Mouse (Mus musculus) MEL (cell line): ENCODE data around the gene Phkg1. TPM values are rescaled to one million over a fixed set of nuclear protein-coding genes. Genes with fewer than 3 reads are reported as not detected.

ENCODE experiments used
- DNase-seq: peaks from one replicate; pipeline ENCODE4 v3.0.0; 2011; ENCODE audit warnings: low read depth, low spot score
- H3K27ac ChIP-seq: 2 replicates; pipeline ENCODE4 v1.5.1; 2012; ENCODE audit warnings: low read depth, mild to moderate bottlenecking, control low read depth, low read length, moderate library complexity; ENCODE audit not compliant: control insufficient read depth
- H3K27me3 ChIP-seq, 2 experiments: fragments of 150-350 bp in 1 of 2; sonication (generic) in 1 of 2; 2 replicates each; pipeline ENCODE4 v1.6.1; 2012; ENCODE audit warnings: low read length in 2 of 2, mild to moderate bottlenecking in 2 of 2, improper control_type of control experiment in 1 of 2, moderate library complexity in 1 of 2; ENCODE audit not compliant: insufficient read depth in 2 of 2, control insufficient read depth in 1 of 2
- H3K36me3 ChIP-seq, 2 experiments: 2 replicates each; pipeline ENCODE4 v1.6.1; 2012 to 2014; ENCODE audit warnings: low read length in 2 of 2, improper control_type of control experiment in 1 of 2, inconsistent platforms in 1 of 2, mild to moderate bottlenecking in 1 of 2; ENCODE audit not compliant: insufficient read depth in 2 of 2, control insufficient read depth in 1 of 2
- H3K4me1 ChIP-seq, 2 experiments: fragments of 150-350 bp in 1 of 2; sonication (generic) in 1 of 2; 2 replicates each; pipeline ENCODE4 v1.6.1; 2012; ENCODE audit warnings: low read length in 2 of 2, improper control_type of control experiment in 1 of 2, mild to moderate bottlenecking in 1 of 2; ENCODE audit not compliant: insufficient read depth in 2 of 2, control insufficient read depth in 1 of 2
- H3K4me3 ChIP-seq, 2 experiments: fragments of 150-350 bp in 1 of 2; sonication (generic) in 1 of 2; 2 replicates each; pipeline ENCODE4 v1.5.1; 2012; ENCODE audit warnings: low read depth in 2 of 2, low read length in 2 of 2, mild to moderate bottlenecking in 2 of 2, moderate library complexity in 2 of 2, control low read depth in 1 of 2, improper control_type of control experiment in 1 of 2; ENCODE audit not compliant: control insufficient read depth in 1 of 2, insufficient read depth in 1 of 2
- H3K79me2 ChIP-seq: 2 replicates; pipeline ENCODE4 v1.6.1; 2012; ENCODE audit warnings: mild to moderate bottlenecking, low read length, moderate library complexity; ENCODE audit not compliant: control insufficient read depth, poor library complexity, insufficient read depth
- H3K9ac ChIP-seq: 2 replicates; pipeline ENCODE4 v1.6.1; 2012; ENCODE audit warnings: low read depth, mild to moderate bottlenecking, control low read depth, low read length, moderate library complexity; ENCODE audit not compliant: control insufficient read depth, poor library complexity, severe bottlenecking
- H3K9me3 ChIP-seq: fragments of 150-350 bp; sonication (generic); replicated peaks from 2 replicates; pipeline ENCODE4 v1.6.1; 2012; ENCODE audit warnings: mild to moderate bottlenecking, low read length, improper control_type of control experiment, moderate library complexity; ENCODE audit not compliant: insufficient read depth
- BHLHE40 ChIP-seq: IDR thresholded peaks from 2 replicates; pipeline ENCODE4 v1.6.1; 2012; ENCODE audit warnings: low read depth, mild to moderate bottlenecking, inconsistent platforms, low read length, improper control_type of control experiment, borderline replicate concordance
- CHD1 ChIP-seq: IDR thresholded peaks from 2 replicates; pipeline ENCODE4 v1.6.1; 2012; ENCODE audit warnings: low read depth, mild to moderate bottlenecking, inconsistent platforms, low read length, improper control_type of control experiment
- CHD2 ChIP-seq: IDR thresholded peaks from 2 replicates; pipeline ENCODE4 v1.6.1; 2011; ENCODE audit warnings: low read length, improper control_type of control experiment
- CTCF ChIP-seq, 3 experiments: IDR thresholded peaks in 2 of 3; conservative IDR thresholded peaks in 1 of 3; 2 replicates each; pipeline ENCODE4 v1.5.1; 2011 to 2012; ENCODE audit warnings: low read length in 3 of 3, low read depth in 2 of 3, mild to moderate bottlenecking in 2 of 3, improper control_type of control experiment in 1 of 3, inconsistent platforms in 1 of 3, mixed read lengths in 1 of 3, moderate library complexity in 1 of 3; ENCODE audit not compliant: control insufficient read depth in 1 of 3, insufficient read depth in 1 of 3, poor library complexity in 1 of 3, severe bottlenecking in 1 of 3
- E2F4 ChIP-seq: IDR thresholded peaks from 2 replicates; pipeline ENCODE4 v1.6.1; 2011; ENCODE audit warnings: low read depth, low read length, improper control_type of control experiment, borderline replicate concordance
- ELF1 ChIP-seq: IDR thresholded peaks from 2 replicates; pipeline ENCODE4 v1.6.1; 2014; ENCODE audit warnings: low read depth, mild to moderate bottlenecking, inconsistent platforms, low read length, improper control_type of control experiment, moderate library complexity
- EP300 ChIP-seq, 2 experiments: IDR thresholded peaks; 2 replicates each; pipeline ENCODE4 v1.6.1; 2011; ENCODE audit warnings: improper control_type of control experiment in 2 of 2, low read length in 2 of 2, low read depth in 1 of 2, mild to moderate bottlenecking in 1 of 2
- ETS1 ChIP-seq: IDR thresholded peaks from 2 replicates; pipeline ENCODE4 v1.6.1; 2012; ENCODE audit warnings: low read depth, mild to moderate bottlenecking, inconsistent platforms, low read length, improper control_type of control experiment, moderate library complexity
- GABPA ChIP-seq: IDR thresholded peaks from 2 replicates; pipeline ENCODE4 v1.6.1; 2012; ENCODE audit warnings: low read depth, mild to moderate bottlenecking, inconsistent platforms, low read length, improper control_type of control experiment, moderate library complexity
- GATA1 ChIP-seq: IDR thresholded peaks from 2 replicates; pipeline ENCODE4 v1.6.1; 2011; ENCODE audit warnings: low read depth, low read length, improper control_type of control experiment
- HCFC1 ChIP-seq: IDR thresholded peaks from 2 replicates; pipeline ENCODE4 v1.6.1; 2012; ENCODE audit warnings: low read depth, mild to moderate bottlenecking, inconsistent platforms, low read length, improper control_type of control experiment, moderate library complexity
- KAT2A ChIP-seq: conservative IDR thresholded peaks from 2 replicates; pipeline ENCODE4 v1.6.1; 2012; ENCODE audit warnings: low read depth, low read length, improper control_type of control experiment, inconsistent platforms
- MAFK ChIP-seq: IDR thresholded peaks from 2 replicates; pipeline ENCODE4 v1.6.1; 2011; ENCODE audit warnings: low read depth, mild to moderate bottlenecking, low read length, improper control_type of control experiment, borderline replicate concordance
- MAX ChIP-seq: IDR thresholded peaks from 2 replicates; pipeline ENCODE4 v1.6.1; 2011; ENCODE audit warnings: low read length, improper control_type of control experiment
- MAZ ChIP-seq: IDR thresholded peaks from 2 replicates; pipeline ENCODE4 v1.6.1; 2012; ENCODE audit warnings: low read depth, mild to moderate bottlenecking, inconsistent platforms, low read length, improper control_type of control experiment
- MEF2A ChIP-seq: IDR thresholded peaks from 2 replicates; pipeline ENCODE4 v1.6.1; 2014; ENCODE audit warnings: low read depth, mild to moderate bottlenecking, inconsistent platforms, low read length, improper control_type of control experiment; ENCODE audit not compliant: poor library complexity, insufficient replicate concordance, severe bottlenecking; ENCODE audit errors: extremely low read depth
- MXI1 ChIP-seq: IDR thresholded peaks from 2 replicates; pipeline ENCODE4 v1.6.1; 2011; ENCODE audit warnings: mild to moderate bottlenecking, low read depth, low read length, improper control_type of control experiment
- MYB ChIP-seq: IDR thresholded peaks from 2 replicates; pipeline ENCODE4 v1.6.1; 2011; ENCODE audit warnings: mild to moderate bottlenecking, low read depth, low read length, improper control_type of control experiment
- MYC ChIP-seq: IDR thresholded peaks from 2 replicates; pipeline ENCODE4 v1.6.1; 2011; ENCODE audit warnings: low read depth, mild to moderate bottlenecking, low read length, improper control_type of control experiment, moderate library complexity
- NELFE ChIP-seq: IDR thresholded peaks from 2 replicates; pipeline ENCODE4 v1.6.1; 2011; ENCODE audit warnings: low read depth, low read length, improper control_type of control experiment
- NRF1 ChIP-seq: IDR thresholded peaks from 2 replicates; pipeline ENCODE4 v1.6.1; 2014; ENCODE audit warnings: low read depth, mild to moderate bottlenecking, inconsistent platforms, low read length, improper control_type of control experiment, moderate library complexity; ENCODE audit not compliant: poor library complexity, insufficient read depth, severe bottlenecking
- POLR2A ChIP-seq, 2 experiments: IDR thresholded peaks; 2 replicates each; pipeline ENCODE4 v1.6.1; 2011 to 2012; ENCODE audit warnings: low read length in 2 of 2, mild to moderate bottlenecking in 2 of 2, control low read depth in 1 of 2, improper control_type of control experiment in 1 of 2, low read depth in 1 of 2, moderate library complexity in 1 of 2; ENCODE audit not compliant: control insufficient read depth in 1 of 2, insufficient read depth in 1 of 2, poor library complexity in 1 of 2
- POLR2AphosphoS2 ChIP-seq: IDR thresholded peaks from 2 replicates; pipeline ENCODE4 v1.6.1; 2011; ENCODE audit warnings: low read length, improper control_type of control experiment
- POLR2AphosphoS5 ChIP-seq: IDR thresholded peaks from 2 replicates; pipeline ENCODE4 v1.6.1; 2012; ENCODE audit warnings: low read depth, borderline replicate concordance, mild to moderate bottlenecking, inconsistent platforms, low read length, moderate library complexity, mixed read lengths
- RAD21 ChIP-seq: IDR thresholded peaks from 2 replicates; pipeline ENCODE4 v1.6.1; 2011; ENCODE audit warnings: mild to moderate bottlenecking, low read depth, low read length, improper control_type of control experiment
- RCOR1 ChIP-seq: IDR thresholded peaks from 2 replicates; pipeline ENCODE4 v1.6.1; 2012; ENCODE audit warnings: low read depth, mild to moderate bottlenecking, inconsistent platforms, low read length, improper control_type of control experiment
- SIN3A ChIP-seq: IDR thresholded peaks from 2 replicates; pipeline ENCODE4 v1.6.1; 2012; ENCODE audit warnings: low read length, improper control_type of control experiment, inconsistent platforms
- SMC3 ChIP-seq: IDR thresholded peaks from 2 replicates; pipeline ENCODE4 v1.6.1; 2011; ENCODE audit warnings: low read depth, low read length, improper control_type of control experiment
- TAL1 ChIP-seq: IDR thresholded peaks from 2 replicates; pipeline ENCODE4 v1.6.1; 2012; ENCODE audit warnings: mild to moderate bottlenecking, inconsistent platforms, low read length, moderate library complexity, mixed read lengths
- TCF12 ChIP-seq: IDR thresholded peaks from 2 replicates; pipeline ENCODE4 v1.6.1; 2014; ENCODE audit warnings: low read depth, mild to moderate bottlenecking, inconsistent platforms, low read length, improper control_type of control experiment, moderate library complexity
- USF1 ChIP-seq: IDR thresholded peaks from 2 replicates; pipeline ENCODE4 v1.6.1; 2014; ENCODE audit warnings: low read depth, mild to moderate bottlenecking, inconsistent platforms, low read length, improper control_type of control experiment, moderate library complexity
- USF2 ChIP-seq, 2 experiments: IDR thresholded peaks; 2 replicates each; pipeline ENCODE4 v1.6.1; 2011 to 2012; ENCODE audit warnings: improper control_type of control experiment in 2 of 2, low read length in 2 of 2, borderline replicate concordance in 1 of 2, inconsistent platforms in 1 of 2, low read depth in 1 of 2, mild to moderate bottlenecking in 1 of 2; ENCODE audit not compliant: insufficient read depth in 1 of 2
- ZC3H11A ChIP-seq: IDR thresholded peaks from 2 replicates; pipeline ENCODE4 v1.6.1; 2012; ENCODE audit warnings: low read depth, mild to moderate bottlenecking, inconsistent platforms, low read length, improper control_type of control experiment
- ZKSCAN1 ChIP-seq: IDR thresholded peaks from 2 replicates; pipeline ENCODE4 v1.6.1; 2012; ENCODE audit warnings: low read depth, mild to moderate bottlenecking, inconsistent platforms, low read length, improper control_type of control experiment, moderate library complexity
- ZMIZ1 ChIP-seq: IDR thresholded peaks from 2 replicates; pipeline ENCODE4 v1.6.1; 2012; ENCODE audit warnings: low read depth, mild to moderate bottlenecking, inconsistent platforms, low read length, improper control_type of control experiment, moderate library complexity
- ZNF384 ChIP-seq: IDR thresholded peaks from 2 replicates; pipeline ENCODE4 v1.6.1; 2012; ENCODE audit warnings: low read depth, mild to moderate bottlenecking, inconsistent platforms, low read length, improper control_type of control experiment
- polyA plus RNA-seq, 2 experiments: library from polyadenylated mRNA; stranded (reverse) in 1 of 2; unstranded in 1 of 2; fragments of >175 nt in 1 of 2; fragments of >200 nt in 1 of 2; gene quantifications; 2 replicates each; pipeline versions ENCODE4 v1.2.1 to v1.2.4; 2012; ENCODE audit warnings: low replicate concordance in 2 of 2, low read depth in 1 of 2; ENCODE audit not compliant: insufficient read length in 2 of 2, insufficient read depth in 1 of 2, missing spikeins in 1 of 2
- total RNA-seq: library from RNA; depleted of rRNA; stranded (reverse); fragments of 300-350 nt; gene quantifications from 2 replicates; pipeline ENCODE4 v1.2.3, GENCODE M21; 2012

Gene Phkg1
- total and polyA plus RNA-seq, 3 experiments: 0.62 to 0.72 TPM; not detected in 1

GRCm38 (mm10) chr5:129940736-129941494 is 42.6 kb upstream of the Phkg1 start:
- Histone ChIP-seq H3K4me3 (peak overlapping the region; percentile 56 to 81), H3K36me3 (peaks cover 4 to 16% of the 10 kb centered on the region in 2 experiments), H3K9ac (peak overlapping the region; percentile 50), H3K79me2 (peaks cover 24% of the 10 kb centered on the region), H3K27ac (peak overlapping the region; percentile 24), H3K9me3 (no peaks in the 10 kb centered on the region), H3K4me1 (peaks cover 12 to 15% of the 10 kb centered on the region in 2 experiments), H3K27me3 (no peaks in the 10 kb centered on the region)
- peak; percentile 51 for DNase-seq
- TF ChIP-seq SMC3 (no peak), POLR2AphosphoS2 (no peak), ZKSCAN1 (no peak), SIN3A (peak; percentile 78), NELFE (0 out of 2 replicates have a peak, but pooled peaks have one; percentile 42), CHD1 (no peak), E2F4 (no peak), CTCF (IDR thresholded peaks at IDR 0.05 in 2 of 3, conservative IDR thresholded peaks at IDR 0.05 in 1 of 3; ENCODE audit: control insufficient read depth in 1 of 3, insufficient read depth in 1 of 3, low read depth in 2 of 3, low read length in 3 of 3, poor library complexity in 1 of 3, severe bottlenecking in 1 of 3) (no peak), USF2 (IDR thresholded peaks at IDR 0.05; ENCODE audit: borderline replicate concordance in 1 of 2, insufficient read depth in 1 of 2, low read depth in 1 of 2, low read length in 2 of 2) (no peak), MAFK (no peak), TCF12 (no peak), MYC (peak; percentile 80), MYB (no peak), MAX (peak; percentile 74), KAT2A (no peak; the same call in 1 of the 2 replicates), RAD21 (no peak), TAL1 (no peak), BHLHE40 (no peak), RCOR1 (no peak), GABPA (no peak), USF1 (no peak), MAZ (no peak), ETS1 (peak; percentile 17; the same call in 1 of the 2 replicates), POLR2AphosphoS5 (no peak), ZC3H11A (no peak), GATA1 (peak; percentile 66), ZNF384 (peak; percentile 69), MEF2A (no peak), HCFC1 (peak; percentile 30; the same call in 1 of the 2 replicates), ZMIZ1 (no peak), MXI1 (peak; percentile 87), NRF1 (no peak), POLR2A (IDR thresholded peaks at IDR 0.05; ENCODE audit: control insufficient read depth in 1 of 2, insufficient read depth in 1 of 2, low read depth in 1 of 2, low read length in 2 of 2, poor library complexity in 1 of 2) (peak in 1 of 2 experiments; percentile 44; a peak in 2 of 4 replicates), CHD2 (no peak), EP300 (IDR thresholded peaks at IDR 0.05; ENCODE audit: low read depth in 1 of 2, low read length in 2 of 2) (0 out of 4 replicates have a peak, but pooled peaks of 1 of the 2 experiments have one; percentile 20), ELF1 (no peak)
